Mouse (Mus musculus): Measurements from ENCODE around the gene Trim56.

Gene Trim56

DNA sequence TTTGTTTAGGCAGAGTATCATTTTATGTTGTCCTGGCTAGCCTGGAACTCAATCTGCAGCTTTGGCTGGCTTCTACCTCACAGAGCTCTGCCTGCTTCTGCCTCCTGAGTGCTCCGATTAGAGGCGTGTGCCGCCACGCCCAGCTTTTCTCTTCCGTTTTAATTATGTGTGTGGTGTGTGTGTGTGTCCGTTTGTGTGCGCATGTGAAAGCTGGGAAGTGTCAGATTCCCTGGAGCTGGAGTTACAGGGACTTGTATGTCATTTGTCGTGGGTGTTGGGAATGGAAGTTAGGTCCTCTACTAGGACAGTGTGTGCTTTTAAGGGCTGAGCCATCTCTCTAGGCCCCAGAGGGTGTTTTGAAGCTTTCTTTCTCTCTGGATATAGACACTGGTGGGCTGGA, 42.9 kb downstream of the Trim56 start:
- DNase-seq, result no peak

DNA sequence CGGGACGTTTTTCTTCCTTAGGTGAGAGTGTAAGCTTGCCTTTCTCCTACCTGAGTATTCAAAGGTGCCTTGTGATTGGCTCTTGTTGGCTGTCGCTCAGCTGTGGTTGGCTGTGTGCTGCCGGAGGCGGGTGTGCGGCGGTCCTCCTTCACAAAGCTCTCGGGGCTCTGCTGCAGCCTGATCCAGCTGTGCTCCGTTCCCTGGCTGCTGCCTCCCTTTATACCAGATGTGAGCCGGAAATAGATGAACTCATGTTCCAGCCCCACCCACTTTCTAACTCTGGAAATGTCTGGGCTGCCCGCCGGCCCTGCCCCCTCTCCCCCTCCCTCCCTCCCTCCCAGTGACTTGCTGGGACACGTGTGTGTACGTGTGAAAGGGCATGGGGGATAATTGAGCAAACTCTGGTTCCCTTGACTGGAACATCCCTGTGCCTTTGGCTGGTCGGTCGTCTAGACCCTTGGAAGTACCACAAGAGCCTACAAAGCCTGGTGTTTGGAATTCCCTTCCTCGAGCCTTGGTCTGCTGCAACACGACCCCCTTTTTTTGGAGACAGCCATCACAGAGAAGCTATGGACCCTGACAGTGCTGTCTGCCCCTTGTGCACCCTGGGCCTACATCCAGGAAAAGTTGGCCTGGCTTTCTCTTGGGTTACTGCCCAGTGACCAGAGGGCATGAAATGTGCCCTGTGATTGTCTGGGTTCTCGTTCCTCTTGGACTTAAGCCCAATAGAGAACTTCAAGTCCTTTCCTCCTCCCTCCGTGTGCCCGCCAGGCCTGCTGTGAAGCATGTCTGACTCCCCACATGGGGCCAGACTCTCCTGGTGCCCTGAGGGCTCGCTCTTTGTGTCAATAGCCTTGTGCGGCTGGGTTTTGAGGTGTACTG, 43.7 kb downstream of the Trim56 start, which contains the start of gene Serpine1:
Gene Serpine1 (minus strand): TSS at position 190 of the 882 bp plus-strand sequence.
- peak; percentile 91 for DNase-seq

DNA sequence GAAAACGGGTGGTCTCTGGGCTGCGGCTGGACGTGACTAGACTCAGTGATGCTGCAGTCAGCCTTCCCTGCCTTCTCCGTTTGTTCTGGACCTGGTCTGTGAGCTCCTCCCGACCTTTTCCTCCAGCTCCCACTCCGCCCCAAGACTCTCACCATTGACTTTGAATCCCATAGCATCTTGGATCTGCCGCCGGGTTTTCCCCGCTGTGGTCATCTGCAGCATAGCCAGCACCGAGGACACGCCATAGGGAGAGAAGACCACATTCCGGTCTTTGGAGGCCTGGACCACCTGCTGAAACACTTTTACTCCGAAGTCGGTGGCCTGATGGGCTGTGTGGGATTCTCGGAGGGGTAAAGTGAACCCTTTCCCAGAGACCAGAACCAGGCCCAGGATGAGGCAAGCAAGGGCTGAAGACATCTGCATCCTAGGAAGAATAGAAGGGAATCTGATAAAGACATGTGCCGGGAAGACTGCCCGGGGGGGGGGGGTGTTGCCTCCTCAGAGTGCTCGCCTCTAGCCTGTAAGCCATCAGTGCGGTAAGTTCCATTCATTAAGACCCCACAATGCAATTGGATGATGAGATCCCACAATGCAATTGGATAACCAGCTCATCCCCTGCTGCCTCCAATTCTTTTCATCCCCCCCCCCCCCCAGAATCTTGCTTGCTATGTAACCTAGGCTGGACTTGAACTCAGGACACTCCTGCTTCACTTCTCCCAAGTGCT, 45.0 kb downstream of the Trim56 start:
- DNase-seq, result no peak

DNA sequence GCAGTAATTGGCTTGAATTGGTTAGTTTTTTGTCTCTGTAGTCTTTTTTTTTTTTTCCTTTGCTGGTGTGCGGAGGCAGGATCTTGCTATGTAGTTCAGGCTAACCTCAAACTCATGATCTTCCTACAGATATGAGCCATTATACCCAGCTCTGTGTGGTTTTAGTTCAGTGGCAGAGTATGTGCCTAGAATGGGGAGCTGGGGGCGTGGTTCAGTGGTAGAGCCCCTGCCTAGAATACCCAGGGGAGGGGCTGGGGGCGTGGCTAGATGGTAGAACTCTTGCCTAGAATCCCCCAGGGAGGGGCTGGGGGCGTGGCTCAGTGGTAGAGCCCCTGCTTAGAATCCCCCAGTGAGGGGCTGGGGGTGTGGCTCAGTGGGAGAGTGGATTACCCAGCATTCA, 47.3 kb downstream of the Trim56 start:
- DNase-seq, result no peak

DNA sequence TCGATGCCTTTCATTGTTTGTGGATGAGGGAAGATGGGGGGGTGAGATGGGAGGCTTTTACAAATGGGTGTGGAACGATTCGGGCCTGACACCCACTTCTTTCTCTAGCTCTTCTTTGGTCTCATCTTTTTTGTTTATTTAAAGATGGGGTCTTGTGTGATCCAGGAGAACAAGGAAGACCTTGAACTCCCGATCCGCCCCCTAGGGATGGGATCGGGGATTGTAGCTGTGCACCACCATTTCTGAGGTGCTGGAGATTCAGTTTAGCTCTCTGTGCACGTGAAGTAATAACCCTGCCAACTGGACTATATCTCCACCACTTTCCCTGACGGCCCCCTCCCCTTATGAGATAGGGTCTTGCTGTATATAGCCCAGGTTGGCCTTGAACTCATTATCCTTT, 50.1 kb downstream of the Trim56 start:
- DNase-seq, result no peak

DNA sequence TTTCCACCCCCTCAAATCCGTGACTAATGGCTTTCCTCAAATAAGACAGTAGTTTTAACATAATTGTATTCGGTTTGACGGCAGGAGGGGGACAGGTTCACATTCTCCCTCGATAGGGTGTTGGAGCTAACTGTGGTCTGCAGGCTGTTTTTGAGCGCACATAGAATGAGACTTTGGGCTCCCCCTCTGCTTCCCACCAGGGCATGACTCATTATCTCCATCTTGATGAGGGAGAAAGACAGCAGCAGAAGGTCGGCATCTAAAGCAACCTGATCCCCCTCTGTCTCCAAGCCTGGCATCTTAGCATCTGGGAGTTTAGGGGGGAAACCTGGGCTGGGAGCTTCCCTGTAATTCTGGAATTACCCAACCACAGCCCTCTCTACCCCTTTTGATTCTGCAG, 50.6 kb downstream of the Trim56 start:
- DNase-seq, result no peak

DNA sequence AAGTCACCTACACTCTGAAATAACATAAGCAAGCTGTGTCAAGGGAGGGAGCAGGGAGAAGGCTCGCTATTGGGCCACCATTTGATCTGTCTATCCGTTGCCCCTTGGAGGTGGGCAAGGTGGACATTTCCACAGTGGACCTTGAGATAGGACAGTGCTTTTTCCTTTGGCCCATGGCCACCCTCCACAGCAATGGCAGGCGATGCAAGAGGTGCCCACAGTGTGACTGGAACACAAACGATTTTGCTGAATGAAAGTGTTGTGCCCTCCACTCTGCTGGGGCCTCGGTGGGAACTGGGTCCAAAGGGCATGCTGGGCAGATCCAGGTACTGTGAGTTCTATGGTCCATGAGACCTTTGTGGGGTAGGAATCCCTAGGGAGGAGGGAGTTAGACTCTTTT, 53.4 kb downstream of the Trim56 start:
- no peak for DNase-seq

DNA sequence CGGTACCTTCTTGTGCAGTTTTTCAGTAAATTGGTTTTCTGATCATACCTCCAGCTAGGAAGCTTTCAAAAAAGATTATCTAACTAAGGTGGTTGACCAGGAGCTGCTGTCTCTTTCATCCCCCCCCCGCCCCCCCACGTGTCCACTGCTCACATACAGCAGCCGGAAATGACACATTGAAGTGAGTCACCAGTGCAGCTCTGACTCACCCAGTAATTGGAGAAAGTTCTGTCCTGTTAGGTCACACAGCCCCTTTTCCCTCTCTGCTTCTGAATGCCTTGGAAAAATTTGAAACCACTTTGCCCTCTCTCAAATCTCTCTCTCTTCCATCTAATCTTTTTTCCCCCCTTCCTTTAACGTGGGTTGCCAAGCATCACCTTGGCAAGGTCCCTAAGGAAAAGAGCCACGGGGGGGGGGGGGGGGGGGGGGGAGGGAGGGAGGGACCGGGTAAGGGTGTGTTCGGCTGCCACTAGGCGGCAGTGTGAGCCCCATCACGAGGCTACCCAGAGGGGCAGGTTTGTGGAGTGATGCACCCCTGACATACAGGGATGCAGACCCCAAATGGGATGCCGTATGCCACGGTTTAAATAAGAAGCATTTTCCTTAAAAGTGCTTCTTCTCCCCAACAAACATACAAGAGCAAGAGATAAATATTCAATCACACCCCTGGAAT, 54.1 kb downstream of the Trim56 start:
- peak; percentile 78 for DNase-seq
